Mouse (Mus musculus) large intestine, adult 2 months (tissue): ENCODE data around the gene Kcnh8. TPM values are rescaled to one million over a fixed set of nuclear protein-coding genes. Genes with fewer than 3 reads are reported as not detected.
A peak's percentile ranks its signal among the peaks of the same experiment; 100 is the strongest.

Experiments
- DNase-seq: peaks from one replicate; pipeline ENCODE4 v3.0.0-alpha.2; 2012; ENCODE audit warnings: low read depth, low spot score
- WGBS: fragments of 180-500 bp; shearing (Covaris S2); methylation state at CpG from one replicate; pipeline ENCODE4 v1.1.7; 2018; 5-methylcytosine and 5-hydroxymethylcytosine counted together
- polyA plus RNA-seq: library from polyadenylated mRNA; depleted of rRNA; stranded (reverse); fragments of >200 nt; gene quantifications from 2 replicates; pipeline ENCODE4 v1.2.3, GENCODE M21; 2012; rRNA removed

Gene Kcnh8
- polyA plus RNA-seq, result 0.21 and 0.27 TPM in 2 replicates

- under 1% methylated on average over 40 of the region's 40 CpGs for WGBS
- DNase-seq, result peak; percentile 29
Observed at GRCm38 (mm10) chr17:52602093-52602780, at the start of gene Kcnh8. Gene Kcnh8, plus strand, starts transcription at chr17:52602709.

- whole genome bisulfite sequencing, result 24% methylated on average over 13 of the region's 13 CpGs
- peak; percentile 16 for DNase-seq
Observed at GRCm38 (mm10) chr17:52559961-52560720, 42.4 kb upstream of the Kcnh8 start.

GRCm38 (mm10) chr17:52565467-52566155 is 36.9 kb upstream of the Kcnh8 start:
- WGBS, result 36% methylated on average over 4 of the region's 4 CpGs
- DNase-seq, result no peak

- DNase-seq, result no peak
- 64% methylated on average over 4 of the region's 4 CpGs for WGBS
Observed at GRCm38 (mm10) chr17:52569584-52570270, 32.8 kb upstream of the Kcnh8 start.

GRCm38 (mm10) chr17:52572229-52572628 is 30.3 kb upstream of the Kcnh8 start:
- no peak for DNase-seq
- WGBS, result 77% methylated on average over 4 of the region's 4 CpGs

- no peak for DNase-seq
- 56% methylated on average over 5 of the region's 5 CpGs for WGBS
Observed at GRCm38 (mm10) chr17:52591503-52592194, 10.9 kb upstream of the Kcnh8 start.

GRCm38 (mm10) chr17:52599141-52599540 is 3.4 kb upstream of the Kcnh8 start:
- WGBS, result 30% methylated on average over 3 of the region's 3 CpGs

GRCm38 (mm10) chr17:52600882-52601371 is 1.6 kb upstream of the Kcnh8 start:
- DNase-seq, result peak; percentile 19
- 1% methylated on average over 22 of the region's 22 CpGs for WGBS

More at GRCm38 (mm10) chr17:52599141-52599540, 3.4 kb upstream of the Kcnh8 start:
- DNase-seq, result no peak

- no peak for DNase-seq
- 3% methylated on average over 14 of the region's 14 CpGs for WGBS
Observed at GRCm38 (mm10) chr17:52602781-52603170, 267 bp downstream of the Kcnh8 start.

- no peak for DNase-seq
- 6% methylated on average over 5 of the region's 5 CpGs for WGBS
Observed at GRCm38 (mm10) chr17:52603411-52603810, 902 bp downstream of the Kcnh8 start.

- 63% methylated on average over 4 of the region's 4 CpGs for WGBS
Observed at GRCm38 (mm10) chr17:52611382-52611781, 8.9 kb downstream of the Kcnh8 start.

GRCm38 (mm10) chr17:52649186-52649585 is 46.7 kb downstream of the Kcnh8 start:
- DNase-seq, result no peak

More at GRCm38 (mm10) chr17:52611382-52611781, 8.9 kb downstream of the Kcnh8 start:
- DNase-seq, result no peak

- DNase-seq, result no peak
Observed at GRCm38 (mm10) chr17:52691988-52692387, 89.5 kb downstream of the Kcnh8 start.

- 77% methylated on average over 3 of the region's 3 CpGs for WGBS
- no peak for DNase-seq
Observed at GRCm38 (mm10) chr17:52701944-52702343, 99.4 kb downstream of the Kcnh8 start.

GRCm38 (mm10) chr17:52712319-52712718 is 109.8 kb downstream of the Kcnh8 start:
- 6% methylated on average over 1 of the region's 1 CpGs for WGBS
- no peak for DNase-seq

GRCm38 (mm10) chr17:52722214-52722613 is 119.7 kb downstream of the Kcnh8 start:
- no peak for DNase-seq
- 61% methylated on average over 3 of the region's 3 CpGs for WGBS

- WGBS, result 78% methylated on average over 2 of the region's 2 CpGs
- no peak for DNase-seq
Observed at GRCm38 (mm10) chr17:52728806-52729205, 126.3 kb downstream of the Kcnh8 start.

GRCm38 (mm10) chr17:52738436-52738835 is 135.9 kb downstream of the Kcnh8 start:
- DNase-seq, result no peak

GRCm38 (mm10) chr17:52788151-52788550 is 185.6 kb downstream of the Kcnh8 start:
- DNase-seq, result no peak
- WGBS, result 44% methylated on average over 3 of the region's 3 CpGs
